Mouse (Mus musculus): ENCODE measurements around the gene Mst1.

The Mst1 gene

DNA sequence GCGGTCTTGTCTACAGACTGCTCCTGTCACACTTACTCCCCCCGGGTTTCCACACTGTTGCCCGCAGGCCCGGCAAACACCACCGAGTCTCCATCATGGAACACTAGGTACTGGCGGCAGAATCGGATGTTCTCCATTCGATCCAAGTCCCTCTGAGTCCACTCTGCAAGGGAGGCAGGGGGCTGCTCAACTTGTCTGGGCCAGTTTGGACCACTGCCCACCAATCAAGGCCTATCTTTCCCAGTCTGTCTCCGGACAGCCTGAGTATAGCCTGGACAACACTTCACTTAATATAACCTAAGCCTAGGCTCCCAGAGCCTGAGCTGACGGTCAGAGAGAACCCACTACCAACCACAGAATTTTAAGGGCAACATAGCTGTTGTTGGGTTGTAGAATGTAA lies 13.3 kb downstream of the Mst1 start:
- in situ Hi-C loops (cut with MboI; ENCODE audit: unreplicated experiment in 2 of 2): no loop called here

DNA sequence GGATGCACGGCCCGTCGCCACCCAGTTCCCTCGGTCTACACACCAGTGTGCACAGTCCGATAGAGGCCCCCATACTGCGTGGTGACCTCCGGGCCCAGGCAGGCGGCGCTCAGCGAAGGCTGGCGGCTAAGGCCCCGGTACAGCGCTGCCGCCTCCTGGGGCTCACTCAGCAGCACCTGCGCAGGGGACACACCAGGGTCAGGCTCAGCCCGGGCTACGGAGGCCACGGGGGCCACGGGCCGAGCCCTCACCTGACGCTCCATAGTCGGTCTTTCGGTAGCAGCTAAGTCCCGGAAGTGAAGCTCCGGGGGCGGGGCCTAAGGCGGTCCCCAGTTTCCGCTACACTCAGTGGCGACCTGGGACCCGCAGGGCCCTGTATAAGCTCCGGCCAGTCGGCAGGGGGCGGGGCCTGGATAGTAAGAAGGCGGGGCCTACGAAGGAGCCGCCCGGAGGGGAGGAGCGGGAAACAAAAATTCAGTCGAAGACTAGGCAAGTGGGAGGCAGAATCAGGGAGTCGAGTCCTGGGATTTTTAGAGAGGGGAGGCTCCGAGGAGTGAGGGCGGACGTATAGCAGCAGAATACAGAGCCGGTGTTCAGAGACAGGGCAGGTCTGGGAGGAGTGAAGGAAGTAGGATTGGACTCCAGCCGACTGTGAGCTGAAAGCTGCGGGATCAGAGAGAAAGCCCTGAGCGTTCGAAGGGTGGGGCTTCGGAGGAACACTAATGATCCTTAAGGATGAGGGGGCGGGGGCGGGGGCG lies 14.1 kb downstream of the Mst1 start, which contains the start of gene Apeh:
Gene Apeh, minus strand, starts transcription at position 423 of the 758 bp plus-strand sequence.
- in situ Hi-C loops (cut with MboI; ENCODE audit: unreplicated experiment in 2 of 2): no loop called here

DNA sequence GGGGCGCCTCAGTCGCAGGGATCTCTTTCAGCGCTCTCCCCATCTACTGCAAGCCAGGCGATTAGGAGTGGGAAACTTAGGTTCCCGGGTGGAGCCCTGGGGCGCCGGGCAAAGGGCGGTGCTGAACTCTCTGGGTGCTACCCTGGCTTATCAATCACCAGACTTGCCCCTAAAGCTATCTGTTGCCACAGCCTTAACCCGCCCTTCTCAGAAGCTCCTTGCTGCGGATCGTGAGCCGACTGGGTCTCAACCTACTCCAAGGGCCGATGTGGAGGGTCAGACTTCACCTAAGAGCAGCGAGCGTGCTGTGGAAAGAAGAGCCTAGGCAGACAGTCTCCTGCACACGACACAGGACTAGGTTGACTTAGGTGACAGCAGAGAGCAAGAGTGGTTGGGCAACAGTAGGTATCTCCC lies 14.8 kb downstream of the Mst1 start:
- in situ Hi-C loops (cut with MboI; ENCODE audit: unreplicated experiment in 2 of 2): loop anchor here (5.0 kb wide), 4 partner anchors 37 to 182 kb away; no protein-coding TSS in a partner anchor

DNA sequence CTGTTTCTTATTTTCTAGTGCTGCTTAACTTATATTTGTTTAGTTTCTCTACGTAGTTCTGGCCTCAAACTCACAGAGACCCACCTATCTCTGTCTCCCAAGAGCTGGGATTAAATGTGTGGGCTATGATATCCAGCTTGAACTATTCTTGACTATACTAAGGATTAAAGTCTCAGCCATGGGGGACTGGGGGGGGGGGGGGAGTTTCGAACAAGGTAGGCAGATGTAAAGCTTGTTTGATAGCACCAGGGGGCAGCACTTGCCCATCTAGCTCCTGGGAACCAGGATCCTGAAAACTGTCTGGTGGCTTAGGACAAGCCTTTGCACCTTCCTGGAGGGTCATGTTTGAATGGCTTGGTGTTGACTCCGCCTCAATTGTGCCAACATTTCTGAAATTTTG lies 15.3 kb downstream of the Mst1 start:
- in situ Hi-C loops (cut with MboI; ENCODE audit: unreplicated experiment in 2 of 2): loop anchor here (5.0 kb wide), 4 partner anchors 37 to 182 kb away; no protein-coding TSS in a partner anchor

DNA sequence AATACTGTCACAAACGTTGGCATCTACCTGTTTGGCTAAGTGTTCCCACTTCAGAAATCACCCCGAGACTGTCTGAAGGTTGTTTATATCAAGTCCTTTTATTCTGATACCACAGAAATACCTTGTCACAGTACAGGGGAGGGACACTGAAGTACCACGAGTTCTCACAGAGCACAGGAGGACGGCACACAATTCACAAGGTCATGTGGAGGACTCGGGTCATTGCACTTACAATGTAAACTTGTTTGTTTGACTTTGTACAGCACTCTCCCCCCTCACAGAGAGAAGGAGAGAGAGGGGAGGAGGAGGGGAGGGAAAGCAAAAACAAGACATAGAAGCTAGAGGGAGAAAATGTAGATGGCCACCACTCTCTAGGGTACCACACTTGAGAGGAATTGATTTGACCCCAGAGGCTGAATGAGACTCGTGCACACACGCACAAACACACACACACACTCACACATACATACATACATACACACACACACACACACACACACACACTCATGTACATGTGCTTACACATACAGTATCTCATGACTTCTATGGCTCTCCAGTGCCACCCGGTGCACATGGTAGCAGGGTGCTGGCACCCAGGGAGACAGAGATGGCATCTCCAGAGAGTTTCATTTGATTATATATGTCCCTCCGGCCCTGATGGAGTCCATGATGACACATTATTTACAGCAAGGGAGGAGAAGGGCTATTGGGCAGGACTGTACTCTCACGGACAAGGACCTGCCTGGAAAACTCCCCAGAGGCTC lies 15.9 kb downstream of the Mst1 start:
- in situ Hi-C loops (cut with MboI; ENCODE audit: unreplicated experiment in 2 of 2): loop anchor here (5.0 kb wide), 4 partner anchors 36 to 181 kb away; no protein-coding TSS in a partner anchor

DNA sequence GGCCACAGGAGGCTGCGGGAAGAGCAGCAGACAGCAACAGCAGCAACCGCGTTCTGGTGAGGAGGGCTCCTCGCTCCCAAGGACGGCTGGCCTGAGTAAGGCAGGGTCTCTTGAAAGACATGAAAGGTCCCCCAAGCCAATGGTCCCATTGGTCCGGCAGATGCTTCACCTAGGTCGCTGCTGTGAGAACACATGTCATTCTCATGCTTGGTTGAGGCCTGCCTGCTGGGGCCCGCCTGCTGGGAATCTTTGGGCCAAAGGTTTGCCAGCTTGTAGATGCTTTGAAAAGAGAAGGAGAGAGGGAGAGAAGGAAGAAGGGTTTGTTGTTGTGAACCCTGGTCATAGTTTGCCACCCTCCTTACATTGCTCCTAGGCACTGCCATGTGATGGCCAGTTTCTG lies 19.4 kb downstream of the Mst1 start:
- in situ Hi-C loops (cut with MboI; ENCODE audit: unreplicated experiment in 2 of 2): loop anchor here (5.0 kb wide), 4 partner anchors 33 to 178 kb away; no protein-coding TSS in a partner anchor

DNA sequence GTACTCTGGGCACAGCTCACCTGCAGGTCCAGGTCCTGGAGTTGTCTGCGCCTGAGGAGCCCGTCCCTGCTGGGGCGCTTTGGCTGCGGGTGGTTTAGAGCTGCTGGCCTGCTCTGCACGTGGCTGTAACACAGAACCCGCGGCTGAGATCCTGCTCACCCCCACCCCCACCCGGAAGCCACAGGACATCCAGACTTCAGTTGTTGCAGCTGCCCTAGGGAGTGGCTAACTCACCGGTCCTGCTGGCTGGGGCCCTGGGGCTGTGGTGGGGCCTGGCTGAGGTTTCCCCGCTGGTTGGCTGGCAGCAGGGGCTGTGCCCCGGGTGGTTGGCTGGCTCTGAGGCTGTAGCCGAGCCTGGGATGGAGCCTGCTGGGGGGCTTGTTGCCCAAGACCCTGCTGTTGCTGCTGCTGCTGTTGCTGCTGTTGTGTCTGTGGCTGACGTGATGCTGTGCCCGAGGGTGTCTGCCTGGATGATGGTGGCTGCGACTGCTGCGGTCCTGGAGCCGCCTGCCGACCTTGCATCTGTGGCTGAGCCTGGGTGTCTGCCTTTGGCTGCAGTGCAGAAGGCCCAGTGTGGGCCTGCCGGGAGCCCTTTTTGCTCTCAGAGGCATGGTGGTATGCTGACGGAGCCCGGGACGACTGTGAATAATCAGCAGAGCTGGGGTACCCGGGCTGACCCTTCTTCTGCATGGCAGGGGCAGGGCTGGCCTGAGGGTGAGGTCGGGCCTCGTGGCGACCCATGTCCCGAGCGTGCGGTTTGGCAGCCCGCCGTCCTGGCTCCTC lies 24.7 kb downstream of the Mst1 start:
- in situ Hi-C loops (cut with MboI; ENCODE audit: unreplicated experiment in 2 of 2): no loop called here

DNA sequence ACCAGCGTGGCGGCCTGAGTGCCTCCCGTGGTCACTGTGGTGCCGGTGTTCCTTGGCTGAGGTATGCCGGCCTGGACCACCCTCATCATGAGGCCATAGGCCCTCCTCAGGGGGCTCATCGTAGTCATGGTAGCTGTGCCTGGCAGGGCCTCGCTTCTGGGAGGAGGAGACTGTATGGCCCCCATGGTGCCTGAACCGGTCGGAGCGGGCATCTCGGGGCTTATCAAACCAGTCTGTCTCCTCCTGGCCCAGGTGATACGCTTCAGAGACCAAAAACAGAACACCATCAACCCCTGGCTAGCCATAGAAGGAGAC lies 25.3 kb downstream of the Mst1 start:
- in situ Hi-C loops (cut with MboI; ENCODE audit: unreplicated experiment in 2 of 2): no loop called here

DNA sequence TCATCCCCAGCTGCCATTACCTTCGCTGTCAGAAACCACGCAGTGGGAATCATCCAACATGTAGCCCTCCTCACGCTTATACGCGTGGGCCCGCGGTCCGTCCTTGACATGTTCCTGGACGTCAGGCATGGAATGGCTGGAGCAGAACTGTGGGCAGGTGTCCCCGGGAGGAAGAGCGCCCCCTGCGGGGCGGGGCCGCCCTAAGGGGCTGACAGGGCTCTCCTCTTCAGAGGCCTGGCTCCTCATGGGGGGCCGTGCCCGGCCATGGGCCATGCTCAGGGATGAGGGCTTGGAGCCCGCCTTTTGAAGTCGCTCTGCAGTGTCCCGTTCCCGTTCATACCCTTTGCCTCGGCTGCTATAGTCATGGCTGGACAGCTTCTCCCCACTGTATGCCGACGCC lies 25.9 kb downstream of the Mst1 start:
- in situ Hi-C loops (cut with MboI; ENCODE audit: unreplicated experiment in 2 of 2): no loop called here

DNA sequence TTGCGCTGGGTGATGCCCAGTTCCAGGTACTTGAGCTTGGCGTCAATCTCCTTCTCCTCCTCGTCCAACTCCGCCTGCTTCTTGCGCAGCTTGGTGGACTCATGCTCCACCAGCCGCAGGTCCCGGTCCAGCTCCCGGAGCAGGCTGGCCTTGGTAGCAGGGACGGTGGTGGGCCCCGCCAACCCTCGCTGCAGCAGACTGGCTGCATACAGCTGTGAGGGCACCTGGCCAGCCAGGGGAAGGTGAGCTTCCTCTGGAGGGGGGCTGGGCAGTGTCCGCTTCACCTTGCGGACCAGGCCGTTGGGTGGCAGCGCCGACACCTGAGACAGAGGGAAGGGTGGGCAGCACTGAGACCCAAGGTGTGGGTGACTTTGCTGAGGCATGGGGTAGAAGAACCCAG lies 27.6 kb downstream of the Mst1 start:
- in situ Hi-C loops (cut with MboI; ENCODE audit: unreplicated experiment in 2 of 2): no loop called here

DNA sequence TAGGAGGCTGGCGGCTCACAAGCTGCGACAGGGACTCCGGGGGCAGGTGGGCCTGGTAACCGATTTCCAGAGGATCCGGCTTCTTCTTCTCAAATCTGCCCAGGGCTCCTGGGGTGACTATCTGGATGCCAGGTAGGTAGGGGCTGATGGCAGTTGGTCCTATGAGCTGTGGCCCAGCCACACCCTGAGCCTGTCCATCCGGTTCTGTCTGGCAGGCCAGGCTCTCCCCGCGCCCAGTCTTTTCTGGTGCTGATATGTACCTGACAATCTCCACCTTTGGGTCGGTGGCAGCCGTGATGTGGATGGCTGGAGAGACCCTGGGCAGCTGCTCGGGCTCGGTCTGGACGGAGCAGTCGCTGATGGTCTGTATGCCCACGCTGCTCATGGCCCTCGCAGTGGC lies 29.9 kb downstream of the Mst1 start:
- in situ Hi-C loops (cut with MboI; ENCODE audit: unreplicated experiment in 2 of 2): no loop called here

DNA sequence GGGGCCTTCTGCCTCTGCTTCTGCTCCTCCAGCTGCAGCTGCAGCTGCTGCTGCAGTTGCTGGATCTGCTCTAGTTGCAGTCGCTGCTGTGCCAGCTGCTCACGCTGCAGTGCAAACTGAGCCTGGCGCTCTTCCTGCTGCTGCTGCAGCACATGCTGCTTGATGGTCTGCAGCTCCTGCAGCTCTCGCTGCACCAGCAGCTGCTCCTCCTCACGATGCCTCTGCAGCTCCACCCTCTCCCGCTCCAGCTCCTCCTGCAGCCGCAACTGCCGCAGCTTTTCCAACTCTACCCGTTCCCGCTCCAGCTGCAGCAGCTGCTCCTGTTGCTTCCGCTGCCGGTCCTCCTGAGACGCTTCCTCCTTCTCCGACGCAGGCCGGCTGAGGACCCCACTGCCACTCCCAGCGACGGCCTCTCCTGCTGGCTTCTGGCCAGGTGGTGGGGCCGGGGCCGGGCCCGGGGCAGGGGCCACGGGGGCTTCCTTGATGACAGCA lies 30.9 kb downstream of the Mst1 start:
- in situ Hi-C loops (cut with MboI; ENCODE audit: unreplicated experiment in 2 of 2): no loop called here

DNA sequence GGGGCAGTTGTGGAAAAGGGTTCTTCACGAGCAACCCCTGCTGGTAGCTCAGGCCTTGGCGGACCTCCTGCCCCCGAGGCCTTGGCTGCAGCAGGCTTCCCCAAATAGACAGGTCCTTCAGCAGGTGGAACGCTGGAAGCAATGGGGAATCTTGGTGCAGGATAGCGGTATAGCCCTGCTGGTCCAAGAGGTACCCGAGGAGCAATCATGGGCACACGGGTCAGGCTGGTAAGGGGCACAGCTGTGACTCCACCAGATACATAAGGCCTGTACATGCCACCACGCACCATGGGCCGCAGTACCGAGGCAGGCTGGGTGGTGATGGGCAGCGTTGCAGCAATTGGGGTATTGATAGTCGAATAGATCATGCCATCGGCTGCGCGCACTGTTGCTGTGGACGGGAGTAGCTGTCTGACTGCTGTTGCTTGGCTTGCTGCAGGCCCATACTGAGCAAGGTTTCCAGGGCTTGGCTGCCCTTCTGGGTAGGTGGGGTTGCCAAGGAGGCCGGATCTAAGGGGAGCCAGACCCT lies 31.4 kb downstream of the Mst1 start:
- in situ Hi-C loops (cut with MboI; ENCODE audit: unreplicated experiment in 2 of 2): no loop called here

DNA sequence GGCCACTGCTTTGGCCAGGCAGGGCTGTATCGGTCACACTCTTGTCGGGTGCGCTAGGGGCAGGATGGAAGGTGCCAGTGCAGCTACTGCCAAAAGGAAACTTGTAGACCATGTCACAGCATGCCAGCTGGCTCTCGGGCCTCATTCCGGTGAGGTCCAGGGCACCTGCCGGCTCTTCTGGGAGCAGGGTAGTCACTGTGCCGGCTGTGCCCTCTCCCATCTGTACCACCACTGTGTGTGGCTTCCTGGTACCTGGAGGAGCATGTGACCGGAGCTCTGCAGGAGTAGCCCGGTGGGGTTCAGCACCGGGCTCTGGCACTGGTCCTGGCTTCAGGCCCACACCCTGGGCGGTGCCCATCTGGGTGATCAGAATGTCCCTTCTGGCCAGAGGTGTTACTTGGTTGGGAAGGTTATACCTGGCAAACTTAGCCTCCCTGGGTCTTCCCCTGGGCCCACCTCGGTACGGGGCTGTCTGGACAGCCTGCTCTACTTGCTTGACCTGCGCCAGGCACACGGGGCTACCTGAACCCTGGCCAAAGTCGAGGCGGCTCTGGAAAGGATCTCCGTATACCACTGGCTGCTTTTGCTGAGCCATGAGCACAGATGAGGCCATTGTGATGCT lies 32.6 kb downstream of the Mst1 start:
- in situ Hi-C loops (cut with MboI; ENCODE audit: unreplicated experiment in 2 of 2): no loop called here

DNA sequence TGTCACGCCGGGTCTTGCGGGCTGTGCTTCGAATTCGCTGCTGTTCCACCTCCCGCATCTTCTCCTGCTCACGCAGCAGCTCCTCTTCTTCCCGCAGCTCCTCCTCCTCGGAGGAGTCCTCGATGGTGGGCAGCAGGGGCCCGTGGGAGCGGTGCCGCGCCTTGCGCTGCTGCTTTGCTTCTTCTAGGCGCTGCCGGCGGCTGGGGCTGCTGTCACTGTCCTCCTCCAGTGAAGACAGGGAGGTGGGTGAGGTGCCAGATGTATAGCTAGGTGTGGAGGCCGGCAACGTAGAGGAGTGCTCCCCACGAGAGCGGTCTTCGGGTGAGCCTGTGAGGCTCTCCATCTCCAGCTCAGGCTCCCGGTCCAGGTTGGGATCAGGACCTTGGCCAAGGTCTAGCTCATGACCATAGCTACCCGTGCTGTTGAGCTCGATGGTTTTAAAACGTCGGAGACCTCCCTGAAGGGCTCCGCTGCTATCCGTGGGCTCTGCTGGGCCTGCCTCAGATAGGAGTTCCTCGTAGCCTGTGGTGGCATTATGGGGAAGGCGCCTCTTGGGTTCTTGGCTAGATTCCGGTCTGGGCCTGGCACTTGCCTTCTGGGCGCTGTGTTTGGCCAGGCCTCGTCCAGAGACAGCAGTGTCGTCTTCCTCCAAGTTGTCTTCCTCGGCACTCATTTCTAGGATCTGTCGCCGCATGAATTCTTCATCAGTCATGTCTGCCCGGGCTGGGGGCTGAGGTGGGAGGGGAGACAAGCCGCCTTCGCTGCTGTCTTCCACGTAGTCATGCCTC lies 35.2 kb downstream of the Mst1 start:
- in situ Hi-C loops (cut with MboI; ENCODE audit: unreplicated experiment in 2 of 2): no loop called here

DNA sequence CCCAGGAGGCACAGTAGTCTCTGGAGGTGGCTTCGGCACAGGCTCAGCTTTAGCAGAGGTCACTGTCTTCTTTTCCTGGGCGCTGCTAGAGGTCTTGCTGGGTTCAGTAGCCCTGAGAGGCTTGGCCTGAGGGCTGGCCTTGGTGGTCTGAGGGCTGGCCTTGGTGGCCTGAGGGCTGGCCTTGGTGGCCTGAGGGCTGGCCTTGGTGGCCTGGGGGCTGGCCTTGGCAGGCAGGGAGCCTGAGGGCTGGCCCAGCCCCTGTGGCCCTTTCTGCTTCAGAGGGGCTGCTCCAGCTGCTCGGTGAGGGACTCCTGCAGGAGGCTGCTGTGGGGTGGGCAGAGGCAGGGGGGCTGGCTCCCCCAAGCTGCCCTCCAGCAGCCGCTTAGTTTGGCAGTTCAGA lies 36.9 kb downstream of the Mst1 start:
- in situ Hi-C loops (cut with MboI; ENCODE audit: unreplicated experiment in 2 of 2): no loop called here

DNA sequence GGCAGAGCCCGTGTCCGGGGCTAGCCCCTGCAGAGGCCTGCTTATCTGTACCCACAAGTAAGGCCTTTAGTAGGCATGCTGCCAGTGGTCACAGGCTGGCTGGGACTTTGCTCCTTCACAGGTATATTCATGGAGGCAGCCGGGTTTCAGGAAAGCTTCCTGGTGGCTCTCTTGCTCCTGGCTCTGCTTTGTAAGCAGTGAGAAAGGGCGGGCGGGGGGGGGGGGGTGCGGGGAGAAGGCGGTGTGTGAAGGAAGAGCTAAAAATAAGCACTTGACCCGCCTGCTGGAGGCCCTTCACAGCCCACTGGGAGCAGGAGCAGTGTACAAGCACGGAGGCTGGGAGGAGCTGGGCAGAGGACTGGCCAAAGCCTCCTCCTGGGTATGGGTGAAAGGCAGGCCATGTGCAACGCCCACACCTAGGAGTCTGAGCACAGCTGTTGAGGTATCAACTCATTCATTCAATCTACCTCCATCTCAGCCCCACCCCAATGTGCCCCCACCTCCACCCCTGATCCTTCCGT lies 39.7 kb downstream of the Mst1 start:
- in situ Hi-C loops (cut with MboI; ENCODE audit: unreplicated experiment in 2 of 2): no loop called here

DNA sequence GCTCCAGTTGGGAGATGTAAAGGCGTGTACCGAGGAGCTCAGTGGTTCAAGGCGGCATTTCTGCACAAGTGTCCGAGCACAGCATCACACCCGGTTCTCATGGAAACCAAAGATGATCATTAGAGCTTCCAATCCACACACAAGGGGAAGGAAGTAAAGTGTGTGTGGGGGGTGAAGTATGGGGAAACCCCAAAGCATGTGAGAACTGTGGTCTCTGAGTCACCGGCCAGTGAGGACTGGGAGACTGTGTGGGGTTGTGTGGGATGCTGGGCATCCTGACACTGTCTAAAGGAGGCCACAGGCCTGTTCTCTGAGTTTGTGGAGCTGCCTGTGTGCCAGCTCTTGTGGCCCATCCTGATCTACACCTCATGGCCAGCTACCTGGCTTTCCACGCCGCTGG lies 40.4 kb downstream of the Mst1 start:
- in situ Hi-C loops (cut with MboI; ENCODE audit: unreplicated experiment in 2 of 2): no loop called here
